Comparison of ENCODE assay signal across 7 mouse cellular contexts in genomic region chr11:82952612-82953542, GRCm38 (mm10). TPM values are rescaled to one million over a fixed set of nuclear protein-coding genes. Genes with fewer than 3 reads are reported as not detected.
DNase-seq lines count a peak whose midpoint lies in the region; ATAC-seq and TF ChIP-seq lines count a peak whose summit lies in the region.

No protein-coding gene starts in this region.

- H3K27ac ChIP-seq in MEL (ENCODE audit: control insufficient read depth, low read depth, low read length) = peak overlapping the region; percentile 57
- H3K27ac ChIP-seq in heart, embryonic 10.5 days = no peak overlapping the region
- no peak overlapping the region for H3K27ac ChIP-seq in liver, embryonic 13.5 days
- no peak overlapping the region for H3K27ac ChIP-seq in hindbrain, embryonic 10.5 days

- no peak for ATAC-seq in liver, embryonic 13.5 days (ENCODE audit: low read depth)

- H3K4me3 ChIP-seq in MEL (ENCODE audit: control insufficient read depth in 1 of 2, insufficient read depth in 1 of 2, low read depth in 2 of 2, low read length in 2 of 2) = peak overlapping the region; percentile 48 to 54
- H3K4me3 ChIP-seq in heart, embryonic 10.5 days = peak overlapping the region; percentile 48; the same call in 1 of the 2 replicates
- H3K4me3 ChIP-seq in liver, embryonic 13.5 days (replicated peaks) = peak overlapping the region; percentile 24; the same call in 1 of the 2 replicates
- no peak overlapping the region for H3K4me3 ChIP-seq in hindbrain, embryonic 10.5 days

- peaks cover 0 to 16% of the 10 kb centered on the region in 2 experiments; a peak in 2 of 4 replicates for H3K4me1 ChIP-seq in MEL (ENCODE audit: control insufficient read depth in 1 of 2, insufficient read depth in 2 of 2, low read length in 2 of 2)
- peaks cover 17% of the 10 kb centered on the region for H3K4me1 ChIP-seq in heart, embryonic 10.5 days
- peaks cover 10% of the 10 kb centered on the region for H3K4me1 ChIP-seq in liver, embryonic 13.5 days (replicated peaks)
- H3K4me1 ChIP-seq in hindbrain, embryonic 10.5 days (replicated peaks) = peaks cover 14% of the 10 kb centered on the region

- peak overlapping the region; percentile 45 for H3K4me2 ChIP-seq in liver, embryonic 13.5 days

- H3K79me2 ChIP-seq in MEL (ENCODE audit: control insufficient read depth, insufficient read depth, low read length, poor library complexity) = no peaks in the 10 kb centered on the region

- no peak for TF ChIP-seq CTCF in MEL (IDR thresholded peaks at IDR 0.05 in 2 of 3, conservative IDR thresholded peaks at IDR 0.05 in 1 of 3; ENCODE audit: control insufficient read depth in 1 of 3, insufficient read depth in 1 of 3, low read depth in 2 of 3, low read length in 3 of 3, poor library complexity in 1 of 3, severe bottlenecking in 1 of 3)

- H3K36me3 ChIP-seq in MEL (ENCODE audit: control insufficient read depth in 1 of 2, insufficient read depth in 2 of 2, low read length in 2 of 2) = peaks cover 0 to 14% of the 10 kb centered on the region in 2 experiments; a peak in 2 of 4 replicates
- no peaks in the 10 kb centered on the region for H3K36me3 ChIP-seq in heart, embryonic 10.5 days
- H3K36me3 ChIP-seq in liver, embryonic 13.5 days = no peaks in the 10 kb centered on the region
- H3K36me3 ChIP-seq in hindbrain, embryonic 10.5 days = no peaks in the 10 kb centered on the region

- DNase-seq in MEL (ENCODE audit: low read depth, low spot score) = peak; percentile 96
- DNase-seq in heart, embryonic 10.5 days (ENCODE audit: low spot score) = no peak
- DNase-seq in liver, embryonic 13.5 days = no peak
- peak; percentile 27 for DNase-seq in spleen, adult 12 weeks (ENCODE audit: low spot score)
- DNase-seq in layer of hippocampus, postnatal 36 days = no peak
- DNase-seq in hindbrain, embryonic 10.5 days (ENCODE audit: low spot score) = no peak
- DNase-seq in cerebellum, adult 18-20 months = no peak

- no peaks in the 10 kb centered on the region for H3K9me3 ChIP-seq in MEL (replicated peaks; ENCODE audit: insufficient read depth, low read length)
- H3K9me3 ChIP-seq in heart, embryonic 10.5 days = no peaks in the 10 kb centered on the region
- no peaks in the 10 kb centered on the region for H3K9me3 ChIP-seq in liver, embryonic 13.5 days (replicated peaks)
- no peaks in the 10 kb centered on the region for H3K9me3 ChIP-seq in hindbrain, embryonic 10.5 days

- TF ChIP-seq EP300 in MEL (IDR thresholded peaks at IDR 0.05; ENCODE audit: low read depth in 1 of 2, low read length in 2 of 2) = no peak; a peak in 1 of 4 replicates

- H3K9ac ChIP-seq in MEL (ENCODE audit: control insufficient read depth, low read depth, low read length, poor library complexity, severe bottlenecking) = peak overlapping the region; percentile 53
- H3K9ac ChIP-seq in liver, embryonic 13.5 days = no peak overlapping the region

- H3K27me3 ChIP-seq in MEL (ENCODE audit: control insufficient read depth in 1 of 2, insufficient read depth in 2 of 2, low read length in 2 of 2) = no peaks in the 10 kb centered on the region; a peak in 1 of 4 replicates
- H3K27me3 ChIP-seq in heart, embryonic 10.5 days (ENCODE audit: insufficient read depth, poor library complexity, severe bottlenecking) = peaks cover 54% of the 10 kb centered on the region
- H3K27me3 ChIP-seq in liver, embryonic 13.5 days = peaks cover 77% of the 10 kb centered on the region
- peaks cover 62% of the 10 kb centered on the region for H3K27me3 ChIP-seq in hindbrain, embryonic 10.5 days (ENCODE audit: insufficient read depth, poor library complexity, severe bottlenecking)

- no peak for TF ChIP-seq POLR2A in MEL (IDR thresholded peaks at IDR 0.05; ENCODE audit: control insufficient read depth in 1 of 2, insufficient read depth in 1 of 2, low read depth in 1 of 2, low read length in 2 of 2, poor library complexity in 1 of 2)

- no peak for TF ChIP-seq RAD21 in MEL (IDR thresholded peaks at IDR 0.05; ENCODE audit: low read depth, low read length)

- WGBS in heart, embryonic 10.5 days = 56% methylated on average over 9 of the region's 9 CpGs
- 27% methylated on average over 9 of the region's 9 CpGs for WGBS in liver, embryonic 13.5 days (ENCODE audit: insufficient replicate concordance)
- 69% methylated on average over 9 of the region's 9 CpGs for WGBS in hindbrain, embryonic 10.5 days

TF ChIP-seq in MEL, 35 proteins besides CTCF, POLR2A, EP300 and RAD21:
- no peak for TF ChIP-seq SMC3 (IDR thresholded peaks at IDR 0.05; ENCODE audit: low read depth, low read length)
- TF ChIP-seq UBTF (IDR thresholded peaks at IDR 0.05; ENCODE audit: borderline replicate concordance, insufficient read depth, low read depth, low read length) = 0 out of 2 replicates have a peak, but pooled peaks have one; percentile 40
- 0 out of 2 replicates have a peak, but pooled peaks have one; percentile 4 for TF ChIP-seq BHLHE40 (IDR thresholded peaks at IDR 0.05; ENCODE audit: borderline replicate concordance, low read depth, low read length)
- peak; percentile 30; the same call in 1 of the 2 replicates for TF ChIP-seq TBP (IDR thresholded peaks at IDR 0.05; ENCODE audit: low read depth, low read length)
- TF ChIP-seq ETS1 (IDR thresholded peaks at IDR 0.05; ENCODE audit: low read depth, low read length) = peak; percentile 52
- peak; percentile 71 for TF ChIP-seq SIN3A (IDR thresholded peaks at IDR 0.05; ENCODE audit: low read length)
- TF ChIP-seq ZC3H11A (IDR thresholded peaks at IDR 0.05; ENCODE audit: low read depth, low read length) = no peak
- no peak for TF ChIP-seq CHD1 (IDR thresholded peaks at IDR 0.05; ENCODE audit: low read depth, low read length)
- peak; percentile 90 for TF ChIP-seq MXI1 (IDR thresholded peaks at IDR 0.05; ENCODE audit: low read depth, low read length)
- peak; percentile 66; the same call in 1 of the 2 replicates for TF ChIP-seq MYC (IDR thresholded peaks at IDR 0.05; ENCODE audit: low read depth, low read length)
- peak; percentile 34; the same call in 1 of the 2 replicates for TF ChIP-seq MAX (IDR thresholded peaks at IDR 0.05; ENCODE audit: low read length)
- TF ChIP-seq ZKSCAN1 (IDR thresholded peaks at IDR 0.05; ENCODE audit: low read depth, low read length) = peak; percentile 90

RNA-seq across cellular contexts. Expression of gene Slfn5, which starts 1.7 kb away (rescaled TPM):
- total RNA-seq in MEL (2012; rRNA removed) = 3.6 and 5.7 TPM in 2 replicates
- under 1 TPM in 1 of 2 experiments, not detected in 1; 0.67 TPM for polyA plus RNA-seq in MEL (2012; ENCODE audit: insufficient read depth in 1 of 2, insufficient read length in 2 of 2, low read depth in 1 of 2, low replicate concordance in 2 of 2, missing spikeins in 1 of 2)
- 0.35 and 0.86 TPM in 2 replicates for polyA plus RNA-seq in heart, embryonic 10.5 days (2016; fragmentation: Nextera tagmentation; extraction: Ambion mirVana)
- polyA plus RNA-seq in liver, embryonic 13.5 days (2015; fragmentation: Nextera tagmentation; extraction: Ambion mirVana) = 0.68 and 1.4 TPM in 2 replicates
- total RNA-seq in layer of hippocampus, postnatal 36 days (2021) = 1 to 10 TPM; 3.5 to 4.6 TPM
- polyA plus RNA-seq in hindbrain, embryonic 10.5 days (2016; fragmentation: Nextera tagmentation; extraction: Ambion mirVana) = 0.11 and 0.48 TPM in 2 replicates

RNA-seq across cellular contexts. Expression of gene Slfn9, which starts 38.8 kb away (rescaled TPM):
- 2.0 and 3.5 TPM in 2 replicates for total RNA-seq in MEL (2012; rRNA removed)
- polyA plus RNA-seq in MEL (2012; ENCODE audit: insufficient read depth in 1 of 2, insufficient read length in 2 of 2, low read depth in 1 of 2, low replicate concordance in 2 of 2, missing spikeins in 1 of 2) = 1 to 10 TPM in 1 of 2 experiments, not detected in 1; 3.7 TPM
- 12.6 and 17.8 TPM in 2 replicates for polyA plus RNA-seq in heart, embryonic 10.5 days (2016; fragmentation: Nextera tagmentation; extraction: Ambion mirVana)
- 5.5 and 8.3 TPM in 2 replicates for polyA plus RNA-seq in liver, embryonic 13.5 days (2015; fragmentation: Nextera tagmentation; extraction: Ambion mirVana)
- total RNA-seq in layer of hippocampus, postnatal 36 days (2021) = under 1 TPM; 0.25 to 0.40 TPM
- polyA plus RNA-seq in hindbrain, embryonic 10.5 days (2016; fragmentation: Nextera tagmentation; extraction: Ambion mirVana) = 5.9 and 8.5 TPM in 2 replicates

RNA-seq across cellular contexts. Expression of gene Unc45b, which starts 42.5 kb away (rescaled TPM):
- total RNA-seq in MEL (2012; rRNA removed) = 0.08 TPM in 1 of 2 replicates, not detected in the other
- under 1 TPM in 1 of 2 experiments, not detected in 1; 0.29 TPM for polyA plus RNA-seq in MEL (2012; ENCODE audit: insufficient read depth in 1 of 2, insufficient read length in 2 of 2, low read depth in 1 of 2, low replicate concordance in 2 of 2, missing spikeins in 1 of 2)
- 185 and 294 TPM in 2 replicates for polyA plus RNA-seq in heart, embryonic 10.5 days (2016; fragmentation: Nextera tagmentation; extraction: Ambion mirVana)
- 0.75 and 1.1 TPM in 2 replicates for polyA plus RNA-seq in liver, embryonic 13.5 days (2015; fragmentation: Nextera tagmentation; extraction: Ambion mirVana)
- total RNA-seq in layer of hippocampus, postnatal 36 days (2021) = 1 to 10 TPM; 1.6 to 2.3 TPM
- polyA plus RNA-seq in hindbrain, embryonic 10.5 days (2016; fragmentation: Nextera tagmentation; extraction: Ambion mirVana) = 0.22 and 0.60 TPM in 2 replicates

RNA-seq across cellular contexts. Expression of gene Nle1, which starts 44.7 kb away (rescaled TPM):
- total RNA-seq in MEL (2012; rRNA removed) = 79.6 and 97.3 TPM in 2 replicates
- polyA plus RNA-seq in MEL (2012; ENCODE audit: insufficient read depth in 1 of 2, insufficient read length in 2 of 2, low read depth in 1 of 2, low replicate concordance in 2 of 2, missing spikeins in 1 of 2) = 100 to 1,000 TPM in 1 of 2 experiments, not detected in 1; 103 TPM
- 29.1 and 37.7 TPM in 2 replicates for polyA plus RNA-seq in heart, embryonic 10.5 days (2016; fragmentation: Nextera tagmentation; extraction: Ambion mirVana)
- 21.3 and 24.3 TPM in 2 replicates for polyA plus RNA-seq in liver, embryonic 13.5 days (2015; fragmentation: Nextera tagmentation; extraction: Ambion mirVana)
- 10 to 100 TPM; 44.6 to 49.0 TPM for total RNA-seq in layer of hippocampus, postnatal 36 days (2021)
- polyA plus RNA-seq in hindbrain, embryonic 10.5 days (2016; fragmentation: Nextera tagmentation; extraction: Ambion mirVana) = 37.0 and 41.3 TPM in 2 replicates

Comparison
In these comparisons a context has a peak if more than half of its experiments do, and no peak if none do; other contexts are left out.
1. DNase-seq: peak in MEL (single experiment) and spleen, adult 12 weeks (single experiment); none in heart, embryonic 10.5 days (single experiment), liver, embryonic 13.5 days (single experiment), layer of hippocampus, postnatal 36 days (0 of 2), hindbrain, embryonic 10.5 days (single experiment) and cerebellum, adult 18-20 months (0 of 2).
2. RNA of gene Unc45b, which starts 42.5 kb away (polyA plus RNA-seq): 185 to 294 TPM in heart, embryonic 10.5 days; 0.75 to 1.1 TPM in liver, embryonic 13.5 days, 0.29 TPM in MEL and 0.22 to 0.60 TPM in hindbrain, embryonic 10.5 days; every median in the first group is over 10 times any median in the second.